Comparison of ENCODE assay signal across 9 mouse cellular contexts in the genomic region with DNA sequence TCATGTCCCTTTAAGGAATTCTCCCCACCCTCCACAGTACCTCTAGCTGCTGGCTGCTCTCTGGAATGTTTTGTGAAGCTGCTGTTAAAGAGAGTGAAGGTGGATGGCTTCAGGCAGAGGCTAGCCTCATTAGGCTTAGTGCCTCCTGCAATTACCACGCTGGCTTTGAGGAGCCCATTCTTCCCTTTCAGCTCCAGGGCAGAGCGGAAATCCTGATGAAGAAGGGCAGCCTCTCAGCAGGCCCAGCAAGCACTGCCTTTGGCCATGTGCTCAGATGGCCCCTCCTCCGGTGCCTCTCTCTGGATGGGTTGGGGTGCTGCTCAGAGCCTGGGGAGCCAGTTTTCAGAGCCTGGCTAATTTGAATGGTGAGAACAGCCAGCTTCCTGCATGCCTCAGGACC. TPM values are rescaled to one million over a fixed set of nuclear protein-coding genes. Genes with fewer than 3 reads are reported as not detected.
DNase-seq lines count a peak whose midpoint lies in the region; ATAC-seq lines count a peak whose summit lies in the region.
"Had no signal": no experiment of that assay in that cellular context is flagged by ENCODE, and none has a peak within 500 bp of the region (broad histone marks: within the 10 kb centered on the region; RNA-seq: fewer than 3 reads in every experiment).

No protein-coding gene starts in this region.

- H3K27me3 ChIP-seq in embryonic facial prominence, embryonic 15.5 days, result no peaks in the 10 kb centered on the region
- H3K27me3 ChIP-seq in limb, embryonic 12.5 days, result no peaks in the 10 kb centered on the region
- H3K27me3 ChIP-seq in neural tube, embryonic 15.5 days (replicated peaks), result no peaks in the 10 kb centered on the region

- H3K4me1 ChIP-seq in embryonic facial prominence, embryonic 15.5 days, result peaks cover 11% of the 10 kb centered on the region
- peaks cover 32% of the 10 kb centered on the region for H3K4me1 ChIP-seq in limb, embryonic 12.5 days (replicated peaks)
- peaks cover 6% of the 10 kb centered on the region; the same call in 1 of the 2 replicates for H3K4me1 ChIP-seq in neural tube, embryonic 15.5 days

- H3K27ac ChIP-seq in embryonic facial prominence, embryonic 15.5 days (replicated peaks), result peak overlapping the region; percentile 9; the same call in 1 of the 2 replicates
- peak overlapping the region; percentile 75 for H3K27ac ChIP-seq in limb, embryonic 12.5 days
- H3K27ac ChIP-seq in neural tube, embryonic 15.5 days (replicated peaks), result no peak overlapping the region

- no peak overlapping the region for H3K4me2 ChIP-seq in embryonic facial prominence, embryonic 15.5 days (replicated peaks)
- H3K4me2 ChIP-seq in limb, embryonic 12.5 days, result no peak overlapping the region
- H3K4me2 ChIP-seq in neural tube, embryonic 15.5 days, result no peak overlapping the region

- WGBS in embryonic facial prominence, embryonic 15.5 days, result 24% methylated on average over 3 of the region's 3 CpGs
- WGBS in limb, embryonic 12.5 days, result 14% methylated on average over 3 of the region's 3 CpGs
- 20% methylated on average over 3 of the region's 3 CpGs for WGBS in neural tube, embryonic 15.5 days

- DNase-seq in right cerebral cortex, adult 18-20 months, result peak; percentile 23
- DNase-seq in right cerebral cortex, postnatal 14 days, result no peak
- DNase-seq in gastrocnemius, adult 8-10 months (ENCODE audit: low spot score in 2 of 2), result no peak
- no peak for DNase-seq in frontal cortex, postnatal 10 days (ENCODE audit: low spot score in 2 of 2)
- DNase-seq: gastrocnemius, postnatal 25 days; kidney, postnatal 25 days had no signal

- no peaks in the 10 kb centered on the region for H3K36me3 ChIP-seq in embryonic facial prominence, embryonic 15.5 days
- H3K36me3 ChIP-seq in limb, embryonic 12.5 days, result no peaks in the 10 kb centered on the region
- no peaks in the 10 kb centered on the region for H3K36me3 ChIP-seq in neural tube, embryonic 15.5 days

- no peak overlapping the region for H3K9ac ChIP-seq in embryonic facial prominence, embryonic 15.5 days
- H3K9ac ChIP-seq in limb, embryonic 12.5 days (replicated peaks), result no peak overlapping the region
- no peak overlapping the region for H3K9ac ChIP-seq in neural tube, embryonic 15.5 days (replicated peaks)

- H3K4me3 ChIP-seq in embryonic facial prominence, embryonic 15.5 days (replicated peaks), result no peak overlapping the region
- H3K4me3 ChIP-seq in limb, embryonic 12.5 days (replicated peaks), result no peak overlapping the region
- no peak overlapping the region for H3K4me3 ChIP-seq in neural tube, embryonic 15.5 days (replicated peaks)

- ATAC-seq in embryonic facial prominence, embryonic 15.5 days (ENCODE audit: insufficient number of reproducible peaks, low FRiP score, low TSS enrichment, low read depth), result no peak
- peak; percentile 56; the same call in 1 of the 2 replicates for ATAC-seq in limb, embryonic 12.5 days (ENCODE audit: insufficient number of reproducible peaks, insufficient read depth, low FRiP score, low TSS enrichment, low read depth)
- no peak for ATAC-seq in neural tube, embryonic 15.5 days (ENCODE audit: low FRiP score)

- H3K9me3 ChIP-seq in embryonic facial prominence, embryonic 15.5 days (replicated peaks), result peaks cover 4% of the 10 kb centered on the region; the same call in 1 of the 2 replicates
- H3K9me3 ChIP-seq in limb, embryonic 12.5 days, result 0 out of 2 replicates have a peak, but pooled peaks cover 5% of the 10 kb centered on the region
- H3K9me3 ChIP-seq in neural tube, embryonic 15.5 days (replicated peaks), result no peaks in the 10 kb centered on the region

RNA-seq across cellular contexts. Expression of a gene that starts 18.9 kb away (rescaled TPM):
- 459 and 487 TPM in 2 replicates for polyA plus RNA-seq in embryonic facial prominence, embryonic 15.5 days (2015; fragmentation: Nextera tagmentation; extraction: Ambion mirVana)
- polyA plus RNA-seq in limb, embryonic 12.5 days (2016; fragmentation: Nextera tagmentation; extraction: Ambion mirVana), result 342 and 397 TPM in 2 replicates
- 10 to 100 TPM; 21.4 to 40.0 (median 28.6) TPM for total RNA-seq in gastrocnemius, adult 8-10 months (2022)
- 3.9 and 4.9 TPM in 2 replicates for polyA plus RNA-seq in neural tube, embryonic 15.5 days (2015; fragmentation: Nextera tagmentation; extraction: Ambion mirVana)

Comparison
In these comparisons a context has a peak if more than half of its experiments do, and no peak if none do; other contexts are left out.
1. RNA of a gene that starts 18.9 kb away (polyA plus RNA-seq): 459 to 487 TPM in embryonic facial prominence, embryonic 15.5 days and 342 to 397 TPM in limb, embryonic 12.5 days; 3.9 to 4.9 TPM in neural tube, embryonic 15.5 days; every median in the first group is over 10 times any median in the second.